Mouse (Mus musculus): ENCODE results near the gene Pfkm. TPM values are rescaled to one million over a fixed set of nuclear protein-coding genes. Genes with fewer than 3 reads are reported as not detected.

Gene Pfkm
- total and polyA plus RNA-seq, 3 experiments, result 23.5 to 37.9 (median 29.6) TPM

DNA sequence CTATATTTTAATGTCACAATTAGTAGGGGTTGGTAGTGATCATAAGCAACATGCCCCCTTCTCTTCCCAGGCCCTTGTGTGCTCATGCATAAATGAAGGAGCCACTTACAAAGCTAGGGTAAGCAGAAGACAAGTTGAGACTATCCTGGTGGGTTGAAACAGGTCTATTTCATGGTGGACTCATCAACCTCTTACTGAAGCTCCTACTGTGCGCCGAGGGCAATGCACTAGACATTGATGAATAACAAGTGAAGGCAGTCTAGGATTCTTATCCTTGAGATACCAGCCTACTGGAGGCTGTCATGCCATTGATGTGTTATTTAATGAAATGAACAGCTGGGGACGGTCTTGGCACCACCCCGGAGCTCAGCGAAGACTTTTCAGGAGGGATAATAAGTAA lies 62.9 kb downstream of the Pfkm start:
- H3K27ac ChIP-seq (ENCODE audit: insufficient read depth, low read depth), result no peak overlapping the region; the same call in 1 of the 2 replicates
- dilution Hi-C loops (cut with MboI; ENCODE audit: extremely low pct_ligation_motif_present, extremely low pct_unique_long_range_greater_than_20kb, low sequenced_read_pairs), result no loop called here

DNA sequence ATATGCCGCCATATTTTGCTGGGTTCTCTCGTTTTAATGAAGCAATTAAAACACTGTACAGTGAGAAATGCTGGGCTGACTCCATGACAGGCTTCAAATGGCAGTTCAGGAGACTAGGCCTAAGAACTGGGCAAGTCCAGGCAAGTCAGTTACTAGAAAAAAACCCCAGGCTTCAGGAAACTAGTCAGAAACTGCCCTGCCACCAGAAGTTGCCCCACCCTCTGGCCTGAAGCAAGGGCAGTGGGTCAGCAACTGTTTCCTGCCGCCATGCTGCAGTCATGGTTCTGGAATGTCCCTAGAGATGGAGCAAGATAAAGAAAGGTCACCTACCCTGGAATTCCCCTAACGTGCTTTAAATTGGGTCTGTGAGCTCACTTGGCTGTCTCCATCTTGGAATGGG lies 63.6 kb downstream of the Pfkm start:
- Histone ChIP-seq H3K27ac (ENCODE audit: insufficient read depth, low read depth) (peak overlapping the region; percentile 59; the same call in 1 of the 2 replicates), H3K4me1 (ENCODE audit: control insufficient read depth in 1 of 2, insufficient read depth in 2 of 2) (peaks cover 8 to 33% of the 10 kb centered on the region in 2 experiments; a peak in 3 of 4 replicates), H3K9ac (ENCODE audit: insufficient read depth, low read depth) (no peak overlapping the region), H3K9me3 (replicated peaks; ENCODE audit: low read length) (no peaks in the 10 kb centered on the region), H3K27me3 (replicated peaks) (peaks cover 5% of the 10 kb centered on the region), H3K4me3 (replicated peaks in 1 of 3; ENCODE audit: low read depth in 2 of 3, low read length in 2 of 3, poor library complexity in 1 of 3) (no peak overlapping the region), H3K79me2 (replicated peaks; ENCODE audit: control insufficient read depth, extremely low read depth, insufficient read depth, poor library complexity, severe bottlenecking) (no peaks in the 10 kb centered on the region), H3K4me2 (ENCODE audit: insufficient read depth, low read depth, poor library complexity, severe bottlenecking) (no peak overlapping the region), H3K36me3 (replicated peaks in 1 of 2; ENCODE audit: control insufficient read depth in 1 of 2, insufficient read depth in 1 of 2, low read length in 1 of 2) (no peaks in the 10 kb centered on the region)
- dilution Hi-C loops (cut with MboI; ENCODE audit: extremely low pct_ligation_motif_present, extremely low pct_unique_long_range_greater_than_20kb, low sequenced_read_pairs), result no loop called here
- in situ Hi-C loops (cut with MboI; ENCODE audit: low pct_ligation_motif_present, low pct_unique_long_range_greater_than_20kb, low sequenced_read_pairs), result loop anchor here (10.0 to 25.0 kb wide), 2 partner anchors 191 to 294 kb away; partner anchors contain the start of gene Tmem106c
- DNase-seq (ENCODE audit: extremely low read depth), result peak; percentile 51
- no peak for TF ChIP-seq USF2 (conservative IDR thresholded peaks at IDR 0.05; ENCODE audit: low read depth, low read length)
- TF ChIP-seq CTCF (conservative IDR thresholded peaks at IDR 0.05 in 1 of 2, IDR thresholded peaks at IDR 0.05 in 1 of 2; ENCODE audit: low read depth in 2 of 2, low read length in 2 of 2), result no peak
- TF ChIP-seq KAT2A (IDR thresholded peaks at IDR 0.05; ENCODE audit: insufficient replicate concordance, low read length), result no peak
- no peak; the same call in 1 of the 2 replicates for TF ChIP-seq EP300 (IDR thresholded peaks at IDR 0.05; ENCODE audit: low read length)
- 0 out of 2 replicates have a peak, but pooled peaks have one; percentile 27 for TF ChIP-seq ELF1 (IDR thresholded peaks at IDR 0.05; ENCODE audit: low read depth, low read length)
- TF ChIP-seq GABPA (IDR thresholded peaks at IDR 0.05; ENCODE audit: insufficient replicate concordance, low read depth, low read length), result no peak
- TF ChIP-seq E2F4 (IDR thresholded peaks at IDR 0.05; ENCODE audit: insufficient replicate concordance, low read depth, low read length), result no peak
- TF ChIP-seq RAD21 (IDR thresholded peaks at IDR 0.05; ENCODE audit: low read depth, low read length), result no peak
- peak; percentile 50; the same call in 1 of the 2 replicates for TF ChIP-seq IRF4 (IDR thresholded peaks at IDR 0.05; ENCODE audit: low read depth, low read length)
- no peak for TF ChIP-seq MYC (IDR thresholded peaks at IDR 0.05; ENCODE audit: low read depth, low read length)
- no peak for TF ChIP-seq USF1 (IDR thresholded peaks at IDR 0.05; ENCODE audit: low read depth, low read length)
- no peak for TF ChIP-seq JUND (conservative IDR thresholded peaks at IDR 0.05; ENCODE audit: low read depth, low read length)
- no peak for TF ChIP-seq TBP (conservative IDR thresholded peaks at IDR 0.05; ENCODE audit: low read depth, low read length)
- 0 out of 2 replicates have a peak, but pooled peaks have one; percentile 41 for TF ChIP-seq BHLHE40 (IDR thresholded peaks at IDR 0.05; ENCODE audit: low read depth, low read length)
- TF ChIP-seq CHD2 (IDR thresholded peaks at IDR 0.05; ENCODE audit: low read length), result no peak
- peak; percentile 90 for TF ChIP-seq ZNF384 (IDR thresholded peaks at IDR 0.05; ENCODE audit: low read depth, low read length)
- TF ChIP-seq NRF1 (IDR thresholded peaks at IDR 0.05; ENCODE audit: low read depth, low read length), result peak; percentile 40; the same call in 1 of the 2 replicates
- peak; percentile 57; the same call in 1 of the 2 replicates for TF ChIP-seq MAZ (IDR thresholded peaks at IDR 0.05; ENCODE audit: low read depth, low read length)
- no peak for TF ChIP-seq ZC3H11A (IDR thresholded peaks at IDR 0.05; ENCODE audit: low read depth, low read length)
- TF ChIP-seq MEF2A (IDR thresholded peaks at IDR 0.05; ENCODE audit: borderline replicate concordance, low read depth, low read length), result peak; percentile 80; the same call in 1 of the 2 replicates
- TF ChIP-seq JUN (IDR thresholded peaks at IDR 0.05; ENCODE audit: insufficient read depth, low read depth, low read length), result no peak
- peak; percentile 59; the same call in 1 of the 2 replicates for TF ChIP-seq HCFC1 (IDR thresholded peaks at IDR 0.05; ENCODE audit: low read depth, low read length)
- no peak for TF ChIP-seq RCOR1 (conservative IDR thresholded peaks at IDR 0.05; ENCODE audit: low read depth, low read length)
- no peak; the same call in 1 of the 2 replicates for TF ChIP-seq ETS1 (conservative IDR thresholded peaks at IDR 0.05; ENCODE audit: low read depth, low read length)
- TF ChIP-seq MAFK (IDR thresholded peaks at IDR 0.05; ENCODE audit: insufficient replicate concordance, low read length), result no peak
- no peak for TF ChIP-seq UBTF (IDR thresholded peaks at IDR 0.05; ENCODE audit: low read depth, low read length)
- TF ChIP-seq POLR2A (IDR thresholded peaks at IDR 0.05; ENCODE audit: low read depth, low read length), result no peak
- no peak for TF ChIP-seq PAX5 (IDR thresholded peaks at IDR 0.05; ENCODE audit: low read length)
- TF ChIP-seq ZMIZ1 (IDR thresholded peaks at IDR 0.05; ENCODE audit: low read depth, low read length), result no peak
- TF ChIP-seq NELFE (IDR thresholded peaks at IDR 0.05; ENCODE audit: low read depth, low read length), result no peak
- TF ChIP-seq MXI1 (IDR thresholded peaks at IDR 0.05; ENCODE audit: low read depth, low read length), result no peak
- TF ChIP-seq MAX (IDR thresholded peaks at IDR 0.05; ENCODE audit: low read length), result no peak

More for the DNA sequence above, 62.9 kb downstream of the Pfkm start:
- Histone ChIP-seq H3K4me1 (ENCODE audit: control insufficient read depth in 1 of 2, insufficient read depth in 2 of 2) (peaks cover 8 to 30% of the 10 kb centered on the region in 2 experiments; a peak in 3 of 4 replicates), H3K4me3 (replicated peaks in 1 of 3; ENCODE audit: low read depth in 2 of 3, low read length in 2 of 3, poor library complexity in 1 of 3) (no peak overlapping the region), H3K36me3 (replicated peaks in 1 of 2; ENCODE audit: control insufficient read depth in 1 of 2, insufficient read depth in 1 of 2, low read length in 1 of 2) (no peaks in the 10 kb centered on the region), H3K4me2 (ENCODE audit: insufficient read depth, low read depth, poor library complexity, severe bottlenecking) (no peak overlapping the region), H3K9me3 (replicated peaks; ENCODE audit: low read length) (no peaks in the 10 kb centered on the region), H3K9ac (ENCODE audit: insufficient read depth, low read depth) (no peak overlapping the region), H3K27me3 (replicated peaks) (peaks cover 5% of the 10 kb centered on the region), H3K79me2 (replicated peaks; ENCODE audit: control insufficient read depth, extremely low read depth, insufficient read depth, poor library complexity, severe bottlenecking) (no peaks in the 10 kb centered on the region)
- DNase-seq (ENCODE audit: extremely low read depth), result no peak
- TF ChIP-seq SIN3A (IDR thresholded peaks at IDR 0.05; ENCODE audit: low read length) (no peak), ZKSCAN1 (IDR thresholded peaks at IDR 0.05; ENCODE audit: borderline replicate concordance, low read depth, low read length) (peak; percentile 83)
- in situ Hi-C loops (cut with MboI; ENCODE audit: low pct_ligation_motif_present, low pct_unique_long_range_greater_than_20kb, low sequenced_read_pairs), result loop anchor here (10.0 to 25.0 kb wide), 2 partner anchors 190 to 293 kb away; partner anchors contain the start of gene Tmem106c

Measured in CH12.LX (cell line).